ENCODE assay signal across 9 mouse cellular contexts in the genomic region with DNA sequence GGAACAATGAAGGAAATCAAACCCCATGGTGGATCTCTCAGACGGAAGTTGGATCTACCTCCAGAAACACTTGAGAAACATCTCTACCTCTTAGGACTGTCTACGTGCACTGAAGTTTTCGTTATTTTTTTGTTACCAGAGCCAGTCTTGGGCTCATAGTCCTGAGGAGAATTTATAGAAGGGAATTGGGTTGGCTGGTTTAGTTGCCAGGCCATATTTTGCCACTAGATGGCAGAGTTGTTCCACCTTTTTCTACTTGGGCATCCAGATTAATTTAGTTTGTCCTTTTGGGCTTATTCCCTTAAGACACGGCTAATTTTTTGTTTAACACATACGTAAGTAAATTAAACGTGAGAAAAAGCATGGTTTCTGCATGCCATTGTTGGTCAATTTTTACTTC. TPM values are rescaled to one million over a fixed set of nuclear protein-coding genes. Genes with fewer than 3 reads are reported as not detected.
DNase-seq lines count a peak whose midpoint lies in the region; ATAC-seq and TF ChIP-seq lines count a peak whose summit lies in the region.
"Had no signal": no experiment of that assay in that cellular context is flagged by ENCODE, and none has a peak within 500 bp of the region (broad histone marks: within the 10 kb centered on the region; RNA-seq: fewer than 3 reads in every experiment).

No protein-coding gene starts in this region.

- TF ChIP-seq EP300 in stomach, postnatal 0 days (optimal IDR thresholded peaks at IDR 0.05): no peak

- no peak for ATAC-seq in kidney, embryonic 15.5 days (replicated peaks; ENCODE audit: low FRiP score)
- no peak for ATAC-seq in heart, embryonic 14.5 days (ENCODE audit: insufficient number of reproducible peaks, insufficient read depth, low FRiP score, low read depth)
- ATAC-seq in megakaryocyte-erythroid progenitor cell, adult 5-6 weeks (replicated peaks; ENCODE audit: low FRiP score, low TSS enrichment, poor library complexity, severe bottlenecking): 0 out of 2 replicates have a peak, but pooled peaks have one; percentile 68
- no peak for ATAC-seq in stomach, postnatal 0 days (ENCODE audit: low FRiP score, low TSS enrichment)

- TF ChIP-seq POLR2A in kidney, adult 2 months (IDR thresholded peaks at IDR 0.05; ENCODE audit: low read depth, low read length): no peak

- no peaks in the 10 kb centered on the region for H3K36me3 ChIP-seq in kidney, adult 2 months (ENCODE audit: control insufficient read depth, insufficient read depth, low read length)
- no peaks in the 10 kb centered on the region for H3K36me3 ChIP-seq in kidney, embryonic 15.5 days
- H3K36me3 ChIP-seq in heart, embryonic 14.5 days (ENCODE audit: control insufficient read depth, insufficient read depth, low read length): 0 out of 2 replicates have a peak, but pooled peaks cover 2% of the 10 kb centered on the region
- 0 out of 2 replicates have a peak, but pooled peaks cover 2% of the 10 kb centered on the region for H3K36me3 ChIP-seq in stomach, postnatal 0 days (ENCODE audit: control insufficient read depth, insufficient read depth, low read length)

- 15% methylated on average over 6 of the region's 6 CpGs for WGBS in kidney, adult 2 months
- 19% methylated on average over 6 of the region's 6 CpGs for WGBS in kidney, embryonic 15.5 days
- 11% methylated on average over 6 of the region's 6 CpGs for WGBS in heart, embryonic 14.5 days
- 14% methylated on average over 6 of the region's 6 CpGs for WGBS in stomach, postnatal 0 days

- H3K4me3 ChIP-seq in kidney, adult 2 months (ENCODE audit: insufficient read depth, low read depth, low read length): no peak overlapping the region
- H3K4me3 ChIP-seq in kidney, embryonic 15.5 days (replicated peaks): no peak overlapping the region
- no peak overlapping the region for H3K4me3 ChIP-seq in heart, embryonic 14.5 days (ENCODE audit: control insufficient read depth in 1 of 2, insufficient read depth in 1 of 2, low read depth in 1 of 2, low read length in 2 of 2)
- no peak overlapping the region for H3K4me3 ChIP-seq in stomach, postnatal 0 days (ENCODE audit: low read depth, low read length)
- H3K4me3 ChIP-seq: liver, embryonic 15.5 days had no signal

- H3K27me3 ChIP-seq in kidney, adult 2 months (replicated peaks; ENCODE audit: control insufficient read depth, insufficient read depth, low read length): no peaks in the 10 kb centered on the region
- no peaks in the 10 kb centered on the region for H3K27me3 ChIP-seq in kidney, embryonic 15.5 days
- no peaks in the 10 kb centered on the region for H3K27me3 ChIP-seq in heart, embryonic 14.5 days (ENCODE audit: control insufficient read depth, insufficient read depth, low read length)
- H3K27me3 ChIP-seq in stomach, postnatal 0 days (ENCODE audit: control insufficient read depth, insufficient read depth, low read length): no peaks in the 10 kb centered on the region
- H3K27me3 ChIP-seq: liver, embryonic 15.5 days had no signal

- peaks cover 8% of the 10 kb centered on the region for H3K4me1 ChIP-seq in kidney, adult 2 months (ENCODE audit: control insufficient read depth, insufficient read depth, low read length)
- peaks cover 16% of the 10 kb centered on the region for H3K4me1 ChIP-seq in kidney, embryonic 15.5 days
- peaks cover 16 to 20% of the 10 kb centered on the region in 2 experiments for H3K4me1 ChIP-seq in heart, embryonic 14.5 days (ENCODE audit: control insufficient read depth in 2 of 2, insufficient read depth in 2 of 2, low read length in 2 of 2)
- no peaks in the 10 kb centered on the region for H3K4me1 ChIP-seq in stomach, postnatal 0 days (replicated peaks; ENCODE audit: control insufficient read depth, insufficient read depth)
- H3K4me1 ChIP-seq: liver, embryonic 15.5 days had no signal

- H3K9me3 ChIP-seq in kidney, embryonic 15.5 days (replicated peaks): no peaks in the 10 kb centered on the region
- no peaks in the 10 kb centered on the region for H3K9me3 ChIP-seq in heart, embryonic 14.5 days (ENCODE audit: control insufficient read depth, low read length)
- no peaks in the 10 kb centered on the region for H3K9me3 ChIP-seq in stomach, postnatal 0 days (ENCODE audit: control insufficient read depth, low read length)
- H3K9me3 ChIP-seq: liver, embryonic 15.5 days had no signal

- H3K4me2 ChIP-seq in kidney, embryonic 15.5 days: no peak overlapping the region
- H3K4me2 ChIP-seq in heart, embryonic 14.5 days (ENCODE audit: low read length): peak overlapping the region; percentile 36
- no peak overlapping the region for H3K4me2 ChIP-seq in stomach, postnatal 0 days (replicated peaks; ENCODE audit: low read depth)
- H3K4me2 ChIP-seq: liver, embryonic 15.5 days had no signal

- TF ChIP-seq CTCF in kidney, adult 2 months (conservative IDR thresholded peaks at IDR 0.05; ENCODE audit: insufficient read depth, insufficient read length, low read depth, low read length): 0 out of 2 replicates have a peak, but pooled peaks have one; percentile 5
- TF ChIP-seq CTCF in stomach, postnatal 0 days (IDR thresholded peaks at IDR 0.05; ENCODE audit: low read depth): peak; percentile 88

- no peak overlapping the region for H3K9ac ChIP-seq in kidney, embryonic 15.5 days
- peak overlapping the region; percentile 59 for H3K9ac ChIP-seq in heart, embryonic 14.5 days (ENCODE audit: low read length)
- no peak overlapping the region for H3K9ac ChIP-seq in stomach, postnatal 0 days (ENCODE audit: low read length)
- H3K9ac ChIP-seq: liver, embryonic 15.5 days had no signal

- peak; percentile 83 for DNase-seq in kidney, adult 2 months
- peak; percentile 68 for DNase-seq in adrenal gland, postnatal 14 days
- peak; percentile 47 for DNase-seq in embryo, embryonic 11.5 days (ENCODE audit: low read depth, low spot score)
- DNase-seq in layer of hippocampus, adult 9-11 months: peak; percentile 34
- peak; percentile 67 for DNase-seq in stomach, postnatal 0 days (ENCODE audit: low spot score)

- H3K27ac ChIP-seq in kidney, adult 2 months (ENCODE audit: insufficient read depth, low read depth, low read length): no peak overlapping the region
- H3K27ac ChIP-seq in kidney, embryonic 15.5 days: no peak overlapping the region
- no peak overlapping the region for H3K27ac ChIP-seq in heart, embryonic 14.5 days (replicated peaks in 1 of 2; ENCODE audit: control insufficient read depth in 1 of 2, insufficient read depth in 1 of 2, low read depth in 2 of 2, low read length in 2 of 2)
- no peak overlapping the region for H3K27ac ChIP-seq in stomach, postnatal 0 days (replicated peaks)
- H3K27ac ChIP-seq: liver, embryonic 15.5 days had no signal

RNA-seq across cellular contexts. Expression of gene Tmem170b, which starts 37.1 kb away (rescaled TPM):
- 4.0 and 4.2 TPM in 2 replicates for polyA plus RNA-seq in kidney, adult 2 months (2012; rRNA removed)
- polyA plus RNA-seq in kidney, embryonic 15.5 days (2015; fragmentation: Nextera tagmentation; extraction: Ambion mirVana): 9.5 and 10.2 TPM in 2 replicates
- 21.9 and 22.8 TPM in 2 replicates for total RNA-seq in adrenal gland, postnatal 14 days (2021)
- 21.1 and 22.2 TPM in 2 replicates for polyA plus RNA-seq in heart, embryonic 14.5 days (2014; fragmentation: Nextera tagmentation; extraction: Ambion mirVana)
- 10.9 and 16.2 TPM in 2 replicates for total RNA-seq in megakaryocyte-erythroid progenitor cell, adult 5-6 weeks (2014; fragmentation: Nextera tagmentation)
- 10.0 and 10.3 TPM in 2 replicates for total RNA-seq in megakaryocyte-erythroid progenitor cell, adult 5-6 weeks (2017)
- 4.6 and 4.9 TPM in 2 replicates for polyA plus RNA-seq in stomach, postnatal 0 days (2015; fragmentation: Nextera tagmentation; extraction: Ambion mirVana)
